Mouse (Mus musculus): ENCODE data around the gene Cers2. TPM values are rescaled to one million over a fixed set of nuclear protein-coding genes. Genes with fewer than 3 reads are reported as not detected.

Gene Cers2
- total RNA-seq, 2 experiments from 2014 or later, result 42.0 to 43.5 TPM

Other genes starting within 250 kb of the Cers2 start
- gene Pip5k1a, start 207.9 kb upstream of the Cers2 start, total RNA-seq (2021), result 10 to 100 TPM; 53.1 to 61.1 TPM
- 10 to 100 TPM; 41.7 to 44.4 TPM for gene Vps72, start 203.8 kb upstream of the Cers2 start, total RNA-seq (2021)
- gene Tmod4, start 190.3 kb upstream of the Cers2 start, total RNA-seq (2021), result under 1 TPM in 1 of 2 experiments, not detected in 1; 0.73 TPM
- gene Scnm1, start 180.8 kb upstream of the Cers2 start, total RNA-seq (2021), result 10 to 100 TPM; 45.3 to 47.6 TPM
- 10 to 100 TPM; 15.8 to 17.1 TPM for gene Lysmd1, start 180.7 kb upstream of the Cers2 start, total RNA-seq (2021)
- gene Tnfaip8l2, start 172.4 kb upstream of the Cers2 start, total RNA-seq (2021), result 1 to 10 TPM; 1.5 to 1.6 TPM
- 10 to 100 TPM; 24.4 to 27.0 TPM for gene Sema6c, start 154.3 kb upstream of the Cers2 start, total RNA-seq (2021)
- gene Gabpb2, start 96.9 kb upstream of the Cers2 start, total RNA-seq (2021), result 10 to 100 TPM in 1 of 2 experiments, 1 to 10 TPM in 1; 9.6 to 10.4 TPM
- gene Cdc42se1, start 86.1 kb upstream of the Cers2 start, total RNA-seq (2021), result 10 to 100 TPM; 57.0 to 60.1 TPM
- gene Mllt11, start 82.6 kb upstream of the Cers2 start, total RNA-seq (2021), result 100 to 1,000 TPM; 265 to 266 TPM
- gene Gm128, start 73.2 kb upstream of the Cers2 start, total RNA-seq (2021), result under 1 TPM in 1 of 2 experiments, not detected in 1; 0.37 TPM
- gene Bnipl, start 63.6 kb upstream of the Cers2 start, total RNA-seq (2021), result under 1 TPM in 1 of 2 experiments, not detected in 1; 0.63 TPM
- gene Mindy1, start 33.4 kb upstream of the Cers2 start, total RNA-seq (2021), result 10 to 100 TPM; 17.0 to 19.7 TPM
- 10 to 100 TPM; 24.3 to 24.4 TPM for gene Prune1, start 32.7 kb upstream of the Cers2 start, total RNA-seq (2021)
- under 1 TPM; 0.59 to 0.91 TPM for gene Anxa9, start 7.6 kb upstream of the Cers2 start, total RNA-seq (2021)
- gene Setdb1, start 42.4 kb downstream of the Cers2 start, total RNA-seq (2021), result 10 to 100 TPM; 33.1 to 34.7 TPM
- gene 4930558C23Rik, start 88.0 kb downstream of the Cers2 start, total RNA-seq (2021), result not detected
- 10 to 100 TPM; 31.1 to 34.7 TPM for gene Arnt, start 119.6 kb downstream of the Cers2 start, total RNA-seq (2021)
- 1 to 10 TPM; 4.0 to 4.2 TPM for gene Ctsk, start 184.5 kb downstream of the Cers2 start, total RNA-seq (2021)
- 10 to 100 TPM; 67.5 to 69.8 TPM for gene Ctss, start 212.0 kb downstream of the Cers2 start, total RNA-seq (2021)
- gene Hormad1, start 244.9 kb downstream of the Cers2 start, total RNA-seq (2021), result not detected

Measured in left cerebral cortex, adult 18-20 months (tissue).